Mouse (Mus musculus) heart, postnatal 0 days (tissue): Measurements from ENCODE around the gene Bsnd.

Experiments
- CTCF ChIP-seq: IDR thresholded peaks from 2 replicates; pipeline ENCODE4 v1.5.1; 2016; ENCODE audit warnings: antibody characterized with exemption, control low read depth, low read depth
- EP300 ChIP-seq: IDR thresholded peaks from 2 replicates; pipeline ENCODE4 v1.6.1; 2016; ENCODE audit warnings: antibody characterized with exemption, low read depth

GRCm38 (mm10) chr4:106514606-106515005 is 22.5 kb upstream of the Bsnd start:
- TF ChIP-seq CTCF: no peak
- no peak for TF ChIP-seq EP300
